Mouse (Mus musculus) heart, embryonic 13.5 days (tissue): ENCODE measurements around the gene Syn1. TPM values are rescaled to one million over a fixed set of nuclear protein-coding genes. Genes with fewer than 3 reads are reported as not detected.

Experiments used
- ATAC-seq: fragments of 200-750 bp; cut with Nextera tagmentation; 2 replicates; pipeline ENCODE4 v1.8.0; 2017; ENCODE audit warnings: moderate TSS enrichment; ENCODE audit not compliant: insufficient number of reproducible peaks, low FRiP score, low TSS enrichment; ENCODE audit errors: extremely low read depth
- H3K27ac ChIP-seq: fragments of 300-500 bp; sonication (generic); replicated peaks from 2 replicates; pipeline ENCODE4 v1.5.1; 2015; ENCODE audit warnings: moderate library complexity, mild to moderate bottlenecking, inconsistent platforms
- H3K27me3 ChIP-seq: fragments of 300-500 bp; sonication (generic); replicated peaks from 2 replicates; pipeline ENCODE4 v1.6.1; 2015; ENCODE audit warnings: mild to moderate bottlenecking, inconsistent platforms
- H3K36me3 ChIP-seq: fragments of 300-500 bp; sonication (generic); 2 replicates; pipeline ENCODE4 v1.6.1; 2015; ENCODE audit warnings: mild to moderate bottlenecking, inconsistent platforms
- H3K4me1 ChIP-seq: fragments of 300-500 bp; sonication (generic); 2 replicates; pipeline ENCODE4 v1.6.1; 2015; ENCODE audit warnings: inconsistent platforms
- H3K4me2 ChIP-seq: fragments of 300-500 bp; sonication (generic); 2 replicates; pipeline ENCODE4 v1.6.1; 2015; ENCODE audit warnings: inconsistent platforms, mild to moderate bottlenecking, moderate library complexity
- H3K4me3 ChIP-seq: fragments of 300-500 bp; sonication (generic); 2 replicates; pipeline ENCODE4 v1.5.1; 2015; ENCODE audit warnings: moderate library complexity, mild to moderate bottlenecking, inconsistent platforms
- H3K9ac ChIP-seq: fragments of 300-500 bp; sonication (generic); 2 replicates; pipeline ENCODE4 v1.6.1; 2015; ENCODE audit warnings: inconsistent platforms, mild to moderate bottlenecking, moderate library complexity
- H3K9me3 ChIP-seq: fragments of 300-500 bp; sonication (generic); 2 replicates; pipeline ENCODE4 v1.6.1; 2016; ENCODE audit warnings: inconsistent platforms
- WGBS: fragments of 180-500 bp; shearing (Covaris S2); methylation state at CpG from one replicate; pipeline ENCODE4 v1.1.7; 2015; ENCODE audit warnings: mixed read lengths; 5-methylcytosine and 5-hydroxymethylcytosine counted together
- polyA plus RNA-seq: library from polyadenylated mRNA; unstranded; fragments of >200 nt; fragmentation: Nextera tagmentation; extraction: Ambion mirVana; gene quantifications from 2 replicates; pipeline ENCODE4 v1.2.1, GENCODE M21; 2015

Gene Syn1
- polyA plus RNA-seq, result 0.05 and 0.15 TPM in 2 replicates

- Histone ChIP-seq H3K4me3 (peak within 1 kb of the TSS; percentile 45), H3K9ac (peak within 1 kb of the TSS; percentile 2), H3K9me3 (no peaks in the 10 kb centered on the region), H3K27ac (no peak within 1 kb of the TSS), H3K36me3 (peaks cover 6% of the 10 kb centered on the region; the same call in 1 of the 2 replicates), H3K4me2 (peak within 1 kb of the TSS; percentile 70), H3K4me1 (0 out of 2 replicates have a peak, but pooled peaks cover 4% of the 10 kb centered on the region), H3K27me3 (peaks cover 25% of the 10 kb centered on the region)
- peak; percentile 58; the same call in 1 of the 2 replicates for ATAC-seq
- 3% methylated on average over 41 of the region's 44 CpGs for WGBS
Observed at GRCm38 (mm10) chrX:20920844-20921364, at the start of gene Syn1. TSS of gene Syn1 (minus strand) at chrX:20921004.

- Histone ChIP-seq H3K27ac (peak within 1 kb of the TSS; percentile 90), H3K9me3 (no peaks in the 10 kb centered on the region), H3K9ac (peak within 1 kb of the TSS; percentile 77), H3K36me3 (peaks cover 19% of the 10 kb centered on the region), H3K4me2 (peak within 1 kb of the TSS; percentile 66), H3K4me3 (peak within 1 kb of the TSS; percentile 62), H3K4me1 (0 out of 2 replicates have a peak, but pooled peaks cover 2% of the 10 kb centered on the region), H3K27me3 (no peaks in the 10 kb centered on the region)
- peak; percentile 94 for ATAC-seq
- WGBS, result 11% methylated on average over 57 of the region's 57 CpGs
Observed at GRCm38 (mm10) chrX:20961477-20962378, 40.9 kb upstream of the Syn1 start, which contains the start of gene Uxt. TSS of gene Uxt (minus strand) at chrX:20962017.

DNA sequence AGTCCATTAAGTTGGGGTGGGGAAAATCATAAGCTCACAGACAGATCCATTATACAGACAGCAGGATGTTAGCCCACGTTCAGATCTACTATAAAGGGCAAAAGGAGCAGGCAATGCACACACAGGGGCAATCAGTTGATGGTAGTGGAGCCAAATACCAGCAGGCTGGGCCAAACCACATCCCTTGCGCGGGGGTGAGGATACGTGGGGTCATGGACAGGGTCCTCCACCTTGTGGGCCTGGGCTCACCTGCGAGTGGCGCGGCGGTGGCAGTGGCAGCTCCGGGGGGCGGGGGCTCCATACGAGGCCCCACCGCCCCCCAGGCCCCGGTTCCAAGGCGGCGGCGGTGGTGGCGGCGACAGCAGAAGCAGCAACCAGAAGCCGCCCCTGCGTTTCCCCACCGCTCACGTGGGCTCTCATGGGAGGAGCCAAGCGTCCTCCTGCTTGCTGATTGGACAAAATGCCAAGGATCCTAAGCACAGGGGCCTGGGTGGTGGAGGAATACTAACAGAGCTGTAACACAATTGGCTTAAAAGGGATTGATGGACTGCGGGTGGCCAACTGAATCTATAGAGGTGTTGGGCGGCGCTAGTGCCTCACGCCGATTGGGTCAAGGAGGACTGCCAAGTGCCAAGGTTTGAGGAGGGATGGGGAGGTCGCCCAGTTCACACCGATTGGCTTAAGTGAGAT, 29.5 kb upstream of the Syn1 start, which contains the start of gene Elk1:
TSS of gene Elk1 (minus strand) at position 418 of the 690 bp plus-strand sequence.
- Histone ChIP-seq H3K27me3 (no peaks in the 10 kb centered on the region), H3K9me3 (no peaks in the 10 kb centered on the region), H3K4me2 (peak within 1 kb of the TSS; percentile 69), H3K27ac (peak within 1 kb of the TSS; percentile 74), H3K9ac (peak within 1 kb of the TSS; percentile 85), H3K36me3 (peaks cover 3% of the 10 kb centered on the region; the same call in 1 of the 2 replicates), H3K4me3 (peak within 1 kb of the TSS; percentile 71), H3K4me1 (peaks cover 6% of the 10 kb centered on the region; the same call in 1 of the 2 replicates)
- WGBS, result 11% methylated on average over 30 of the region's 30 CpGs
- peak; percentile 89 for ATAC-seq

GRCm38 (mm10) chrX:20946055-20946454, 25.3 kb upstream of the Syn1 start:
- Histone ChIP-seq H3K4me1 (peaks cover 6% of the 10 kb centered on the region; the same call in 1 of the 2 replicates), H3K27ac (no peak overlapping the region), H3K4me2 (no peak overlapping the region), H3K9me3 (no peaks in the 10 kb centered on the region), H3K9ac (no peak overlapping the region), H3K36me3 (0 out of 2 replicates have a peak, but pooled peaks cover 6% of the 10 kb centered on the region), H3K27me3 (no peaks in the 10 kb centered on the region), H3K4me3 (no peak overlapping the region)
- no peak for ATAC-seq
- 11% methylated on average over 4 of the region's 4 CpGs for WGBS

DNA sequence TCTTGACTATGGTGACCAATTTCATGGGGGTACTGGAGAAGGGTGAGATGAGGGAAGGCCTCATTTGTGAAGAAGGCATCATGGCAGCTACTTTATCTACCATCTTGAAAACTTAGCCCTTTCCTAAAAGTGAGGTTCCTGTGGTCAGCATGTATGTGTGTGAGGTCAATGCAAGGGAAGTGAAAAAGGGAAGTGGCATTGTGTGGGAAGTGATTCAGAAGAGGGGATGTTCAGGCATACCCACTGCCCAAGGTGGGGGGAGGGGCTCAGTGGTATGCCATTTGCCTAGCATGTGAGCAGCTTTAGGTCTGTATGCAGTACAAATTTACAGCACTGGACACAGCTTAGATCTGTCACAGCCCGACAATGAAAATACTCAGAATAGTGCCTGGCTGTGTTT, 11.2 kb upstream of the Syn1 start:
- no peaks in the 10 kb centered on the region for H3K27me3 ChIP-seq
- H3K36me3 ChIP-seq, result peaks cover 58% of the 10 kb centered on the region
- no peak overlapping the region for H3K4me2 ChIP-seq

DNA sequence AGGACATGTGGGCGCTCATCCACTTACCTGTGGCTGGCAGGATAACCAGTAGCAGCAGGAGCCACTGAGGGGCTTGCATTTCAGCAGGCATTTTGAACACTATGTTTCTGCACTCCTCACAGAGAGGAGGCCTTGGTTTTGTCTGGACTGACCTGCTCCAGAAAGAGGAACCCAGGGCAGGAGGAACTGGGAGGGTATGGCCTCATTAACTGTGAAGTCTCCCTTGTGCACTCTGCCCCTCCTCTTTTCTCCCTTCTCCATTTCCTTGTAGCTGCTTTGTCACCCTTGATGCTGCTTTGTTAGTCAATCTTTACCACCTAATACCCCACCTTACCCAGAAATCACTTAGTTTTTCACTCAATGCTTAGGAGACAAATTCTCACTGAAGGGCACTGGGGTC, 10.6 kb upstream of the Syn1 start, which contains the start of gene Cfp:
TSS of gene Cfp (minus strand) at position 192 of the 400 bp plus-strand sequence.
- Histone ChIP-seq H3K4me3 (no peak within 1 kb of the TSS), H3K27me3 (no peaks in the 10 kb centered on the region), H3K4me2 (no peak within 1 kb of the TSS), H3K36me3 (peaks cover 55% of the 10 kb centered on the region), H3K4me1 (no peaks in the 10 kb centered on the region), H3K27ac (no peak within 1 kb of the TSS), H3K9me3 (no peaks in the 10 kb centered on the region), H3K9ac (no peak within 1 kb of the TSS)
- 93% methylated on average over 1 of the region's 1 CpGs for WGBS
- ATAC-seq, result no peak

More for the DNA sequence above, 11.2 kb upstream of the Syn1 start:
- ATAC-seq, result no peak
- no peak overlapping the region for H3K9ac ChIP-seq
- no peak overlapping the region for H3K27ac ChIP-seq
- no peaks in the 10 kb centered on the region for H3K9me3 ChIP-seq
- 82% methylated on average over 1 of the region's 1 CpGs for WGBS
- H3K4me3 ChIP-seq, result no peak overlapping the region
- H3K4me1 ChIP-seq, result no peaks in the 10 kb centered on the region

GRCm38 (mm10) chrX:20929859-20930258, 9.1 kb upstream of the Syn1 start:
- Histone ChIP-seq H3K27me3 (no peaks in the 10 kb centered on the region), H3K36me3 (peaks cover 46% of the 10 kb centered on the region), H3K9ac (no peak overlapping the region), H3K27ac (no peak overlapping the region), H3K4me2 (no peak overlapping the region), H3K4me3 (no peak overlapping the region), H3K9me3 (no peaks in the 10 kb centered on the region), H3K4me1 (no peaks in the 10 kb centered on the region)
- 87% methylated on average over 1 of the region's 1 CpGs for WGBS
- no peak for ATAC-seq

GRCm38 (mm10) chrX:20924976-20925375, 4.2 kb upstream of the Syn1 start:
- H3K36me3 ChIP-seq, result peaks cover 28% of the 10 kb centered on the region
- no peaks in the 10 kb centered on the region for H3K9me3 ChIP-seq
- H3K4me1 ChIP-seq, result 0 out of 2 replicates have a peak, but pooled peaks cover 4% of the 10 kb centered on the region
- peaks cover 9% of the 10 kb centered on the region for H3K27me3 ChIP-seq
- ATAC-seq, result no peak
- no peak overlapping the region for H3K4me2 ChIP-seq
- no peak overlapping the region for H3K9ac ChIP-seq
- H3K27ac ChIP-seq, result no peak overlapping the region
- no peak overlapping the region for H3K4me3 ChIP-seq

GRCm38 (mm10) chrX:20923506-20923905, 2.7 kb upstream of the Syn1 start:
- 81% methylated on average over 1 of the region's 1 CpGs for WGBS
- Histone ChIP-seq H3K9me3 (no peaks in the 10 kb centered on the region), H3K4me1 (0 out of 2 replicates have a peak, but pooled peaks cover 4% of the 10 kb centered on the region), H3K4me2 (no peak overlapping the region), H3K9ac (no peak overlapping the region), H3K36me3 (peaks cover 23% of the 10 kb centered on the region), H3K4me3 (no peak overlapping the region), H3K27ac (no peak overlapping the region), H3K27me3 (peaks cover 22% of the 10 kb centered on the region)
- ATAC-seq, result no peak

GRCm38 (mm10) chrX:20921366-20921765, 562 bp upstream of the Syn1 start:
- Histone ChIP-seq H3K4me3 (no peak overlapping the region), H3K4me2 (peak overlapping the region; percentile 70), H3K27me3 (peaks cover 25% of the 10 kb centered on the region), H3K36me3 (peaks cover 6% of the 10 kb centered on the region; the same call in 1 of the 2 replicates), H3K9ac (no peak overlapping the region), H3K27ac (no peak overlapping the region), H3K9me3 (no peaks in the 10 kb centered on the region), H3K4me1 (0 out of 2 replicates have a peak, but pooled peaks cover 4% of the 10 kb centered on the region)
- ATAC-seq, result no peak
- 38% methylated on average over 5 of the region's 5 CpGs for WGBS
